8 mouse cellular contexts compared by ENCODE assay signal in genomic region chr11:21091428-21092405, GRCm38 (mm10). TPM values are rescaled to one million over a fixed set of nuclear protein-coding genes. Genes with fewer than 3 reads are reported as not detected.
DNase-seq lines count a peak whose midpoint lies in the region; ATAC-seq and TF ChIP-seq lines count a peak whose summit lies in the region.

No protein-coding gene starts in this region.

- in situ Hi-C loops in Patski (cut with MboI; ENCODE audit: low pct_unique_long_range_greater_than_20kb): loop anchor here (5.0 kb wide), 1 partner anchor 151 kb away; no protein-coding TSS in a partner anchor

- peak; percentile 58 for ATAC-seq in Patski
- ATAC-seq in forebrain, postnatal 0 days: peak; percentile 70

- no peak for TF ChIP-seq CTCF in Patski (IDR thresholded peaks at IDR 0.05)
- TF ChIP-seq CTCF in forebrain, postnatal 0 days (IDR thresholded peaks at IDR 0.05; ENCODE audit: low read depth): peak; percentile 5; the same call in 1 of the 2 replicates

- peak overlapping the region; percentile 99 for H3K27ac ChIP-seq in forebrain, postnatal 0 days (ENCODE audit: low read depth, low read length)
- peak overlapping the region; percentile 98 for H3K27ac ChIP-seq in hindbrain, embryonic 10.5 days

- CTCF ChIA-PET in Patski (lab: Charles Lee): no interaction called here

- peak overlapping the region; percentile 63 for H3K4me2 ChIP-seq in forebrain, postnatal 0 days (ENCODE audit: low read depth)

- WGBS in forebrain, postnatal 0 days: 2% methylated on average over 88 of the region's 99 CpGs
- WGBS in hindbrain, embryonic 10.5 days: under 1% methylated on average over 99 of the region's 99 CpGs

- peak overlapping the region; percentile 96 for H3K9ac ChIP-seq in forebrain, postnatal 0 days

- no peaks in the 10 kb centered on the region; the same call in 1 of the 2 replicates for H3K4me1 ChIP-seq in forebrain, postnatal 0 days (ENCODE audit: insufficient read depth)
- peaks cover 21% of the 10 kb centered on the region for H3K4me1 ChIP-seq in hindbrain, embryonic 10.5 days (replicated peaks)

- no peak for DNase-seq in Patski (ENCODE audit: low read depth, low spot score)
- peak; percentile 75 to 78 for DNase-seq in cerebellum, adult 18-20 months
- peak; percentile 67 for DNase-seq in forebrain, postnatal 0 days
- DNase-seq in hindbrain, embryonic 10.5 days (ENCODE audit: low spot score): peak; percentile 67
- DNase-seq in layer of hippocampus, postnatal 36 days: peak; percentile 71 to 74
- peak; percentile 68 for DNase-seq in lung, postnatal 36 days
- DNase-seq in retina, postnatal 7 days (ENCODE audit: low read depth, low spot score): peak; percentile 51
- DNase-seq in urinary bladder, postnatal 4 days (ENCODE audit: low spot score in 2 of 2): peak; percentile 56 to 62

- no peaks in the 10 kb centered on the region for H3K27me3 ChIP-seq in Patski
- no peaks in the 10 kb centered on the region for H3K27me3 ChIP-seq in forebrain, postnatal 0 days (ENCODE audit: insufficient read depth, low read length)
- no peaks in the 10 kb centered on the region for H3K27me3 ChIP-seq in hindbrain, embryonic 10.5 days (ENCODE audit: insufficient read depth, poor library complexity, severe bottlenecking)

- no peaks in the 10 kb centered on the region for H3K9me3 ChIP-seq in forebrain, postnatal 0 days (ENCODE audit: low read length)
- 0 out of 2 replicates have a peak, but pooled peaks cover 2% of the 10 kb centered on the region for H3K9me3 ChIP-seq in hindbrain, embryonic 10.5 days

- POLR2A ChIA-PET in Patski (lab: Charles Lee): interaction anchor here (0.6 to 1.1 kb wide), 4 partner anchors 39 to 156 kb away, joined by 3 to 5 read pairs (median 3); no protein-coding TSS in a partner anchor

- H3K36me3 ChIP-seq in forebrain, postnatal 0 days (ENCODE audit: insufficient read depth): no peaks in the 10 kb centered on the region
- peaks cover 20% of the 10 kb centered on the region for H3K36me3 ChIP-seq in hindbrain, embryonic 10.5 days

- peak overlapping the region; percentile 86 for H3K4me3 ChIP-seq in forebrain, postnatal 0 days (ENCODE audit: low read depth, low read length)
- H3K4me3 ChIP-seq in hindbrain, embryonic 10.5 days: peak overlapping the region; percentile 74

RNA-seq across cellular contexts. Expression of gene Peli1, which starts 0.6 kb away (rescaled TPM):
- polyA plus RNA-seq in Patski (2021): 13.1 TPM
- total RNA-seq in forebrain, postnatal 0 days (2014; rRNA removed): 50.1 and 52.8 TPM in 2 replicates
- polyA plus RNA-seq in forebrain, postnatal 0 days (2015; fragmentation: Nextera tagmentation; extraction: Ambion mirVana): 56.3 and 58.0 TPM in 2 replicates
- 66.9 and 75.9 TPM in 2 replicates for polyA plus RNA-seq in hindbrain, embryonic 10.5 days (2016; fragmentation: Nextera tagmentation; extraction: Ambion mirVana)
- 10 to 100 TPM; 46.9 to 52.6 TPM for total RNA-seq in layer of hippocampus, postnatal 36 days (2021)
